14 mouse cellular contexts compared by ENCODE assay signal in the genomic region with DNA sequence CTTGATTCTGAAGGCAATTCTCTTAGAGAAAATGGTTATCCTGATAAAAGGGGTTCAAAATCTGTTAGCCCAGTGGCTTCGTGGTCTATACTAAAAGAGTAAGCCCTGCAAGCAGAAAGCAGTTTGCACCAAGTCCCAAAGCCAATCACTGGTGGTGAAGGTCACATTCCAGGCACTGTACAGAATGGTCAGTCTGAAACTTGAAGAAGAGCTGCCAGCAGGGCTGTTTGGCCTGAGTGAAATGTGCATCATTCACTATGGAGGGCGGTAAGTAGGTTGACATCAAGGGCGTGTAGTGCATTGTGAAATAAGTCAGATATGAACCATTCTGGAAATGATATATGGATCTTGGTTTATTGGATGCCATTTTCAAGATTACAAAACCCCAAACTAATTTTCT.
"Had no signal": no experiment of that assay in that cellular context is flagged by ENCODE, and none has a peak within 500 bp of the region (broad histone marks: within the 10 kb centered on the region; RNA-seq: fewer than 3 reads in every experiment).

No protein-coding gene starts in this region.

- DNase-seq: gastrocnemius, adult 2 months; gastrocnemius, postnatal 10 days; gastrocnemius, postnatal 25 days; heart, adult 18-20 months; heart, postnatal 10 days; heart, postnatal 4 days; kidney, adult 18-20 months; kidney, adult 8-10 months; kidney, postnatal 14 days; kidney, postnatal 36 days; layer of hippocampus, adult 9-11 months; layer of hippocampus, postnatal 36 days; liver; liver, embryonic 13.5 days had no signal
